Mouse (Mus musculus) intestine, postnatal 0 days (tissue): ENCODE measurements around the gene Wfdc10. TPM values are rescaled to one million over a fixed set of nuclear protein-coding genes. Genes with fewer than 3 reads are reported as not detected.

ENCODE experiments used
- ATAC-seq: fragments of 200-750 bp; cut with Nextera tagmentation; 2 replicates; pipeline ENCODE4 v1.8.0; 2017; ENCODE audit warnings: mild to moderate bottlenecking, moderate TSS enrichment, moderate library complexity
- H3K27ac ChIP-seq: fragments of 300-500 bp; sonication (generic); 2 replicates; pipeline ENCODE4 v1.5.1; 2014; ENCODE audit warnings: mild to moderate bottlenecking, low read depth, low read length, moderate library complexity
- H3K27me3 ChIP-seq: fragments of 300-500 bp; sonication (generic); replicated peaks from 2 replicates; pipeline ENCODE4 v1.6.1; 2014; ENCODE audit warnings: low read length, mixed read lengths; ENCODE audit not compliant: control insufficient read depth, insufficient read depth
- H3K36me3 ChIP-seq: fragments of 300-500 bp; sonication (generic); 2 replicates; pipeline ENCODE4 v1.6.1; 2014; ENCODE audit warnings: mild to moderate bottlenecking, moderate library complexity; ENCODE audit not compliant: control insufficient read depth, insufficient read depth
- H3K4me1 ChIP-seq: fragments of 300-500 bp; sonication (generic); replicated peaks from 2 replicates; pipeline ENCODE4 v1.6.1; 2014; ENCODE audit warnings: antibody characterized with exemption, low read length, mixed read lengths; ENCODE audit not compliant: control insufficient read depth, insufficient read depth
- H3K4me2 ChIP-seq: fragments of 300-500 bp; sonication (generic); replicated peaks from 2 replicates; pipeline ENCODE4 v1.6.1; 2014; ENCODE audit warnings: low read depth, mild to moderate bottlenecking, moderate library complexity
- H3K4me3 ChIP-seq: fragments of 300-500 bp; sonication (generic); 2 replicates; pipeline ENCODE4 v1.5.1; 2014; ENCODE audit warnings: low read depth, low read length
- H3K9ac ChIP-seq: fragments of 300-500 bp; sonication (generic); 2 replicates; pipeline ENCODE4 v1.6.1; 2014; ENCODE audit warnings: mild to moderate bottlenecking, low read depth, low read length
- H3K9me3 ChIP-seq: fragments of 300-500 bp; sonication (generic); 2 replicates; pipeline ENCODE4 v1.6.1; 2016; ENCODE audit warnings: mixed run types; ENCODE audit not compliant: control insufficient read depth
- CTCF ChIP-seq: sonication (generic); IDR thresholded peaks from 2 replicates; pipeline ENCODE4 v1.5.1; 2016; ENCODE audit warnings: low read depth, mild to moderate bottlenecking, control low read depth, antibody characterized with exemption, moderate library complexity
- WGBS: fragments of 180-500 bp; shearing (Covaris S2); extraction: QIAGEN DNeasy Blood & Tissue Kit; methylation state at CpG from one replicate; pipeline ENCODE4 v1.1.7; 2014; 5-methylcytosine and 5-hydroxymethylcytosine counted together
- polyA plus RNA-seq: library from polyadenylated mRNA; unstranded; fragments of >200 nt; fragmentation: Nextera tagmentation; extraction: Ambion mirVana; gene quantifications from 2 replicates; pipeline ENCODE4 v1.2.1, GENCODE M21; 2015

Wfdc10 gene
- polyA plus RNA-seq, 1 experiment from 2014 or later, result not detected

- H3K9me3 ChIP-seq, result no peaks in the 10 kb centered on the region
- no peak overlapping the region for H3K4me3 ChIP-seq
- no peak for ATAC-seq
- 20% methylated on average over 1 of the region's 1 CpGs for WGBS
- H3K36me3 ChIP-seq, result no peaks in the 10 kb centered on the region
- no peaks in the 10 kb centered on the region for H3K4me1 ChIP-seq
- no peak overlapping the region for H3K27ac ChIP-seq
- TF ChIP-seq CTCF, result no peak
- no peaks in the 10 kb centered on the region for H3K27me3 ChIP-seq
- no peak overlapping the region for H3K9ac ChIP-seq
- H3K4me2 ChIP-seq, result no peak overlapping the region
Observed at GRCm38 (mm10) chr2:164670938-164671337, 15.1 kb downstream of the Wfdc10 start.

- Histone ChIP-seq H3K27me3 (no peaks in the 10 kb centered on the region), H3K9me3 (no peaks in the 10 kb centered on the region), H3K4me3 (no peak within 1 kb of the TSS), H3K9ac (no peak within 1 kb of the TSS), H3K27ac (no peak within 1 kb of the TSS), H3K36me3 (no peaks in the 10 kb centered on the region), H3K4me1 (no peaks in the 10 kb centered on the region), H3K4me2 (no peak within 1 kb of the TSS)
- 71% methylated on average over 7 of the region's 7 CpGs for WGBS
- no peak for TF ChIP-seq CTCF
- ATAC-seq, result no peak
Observed at GRCm38 (mm10) chr2:164673987-164674386, 18.1 kb downstream of the Wfdc10 start, which contains the start of gene Wfdc11. Gene Wfdc11, minus strand, starts transcription at chr2:164674087.

GRCm38 (mm10) chr2:164676103-164676502 is 20.3 kb downstream of the Wfdc10 start:
- H3K27me3 ChIP-seq, result no peaks in the 10 kb centered on the region
- 78% methylated on average over 7 of the region's 7 CpGs for WGBS
- H3K4me3 ChIP-seq, result no peak overlapping the region
- no peak overlapping the region for H3K9ac ChIP-seq
- TF ChIP-seq CTCF, result peak; percentile 50
- H3K36me3 ChIP-seq, result no peaks in the 10 kb centered on the region
- H3K27ac ChIP-seq, result no peak overlapping the region
- H3K4me1 ChIP-seq, result no peaks in the 10 kb centered on the region
- no peaks in the 10 kb centered on the region for H3K9me3 ChIP-seq
- no peak for ATAC-seq
- H3K4me2 ChIP-seq, result no peak overlapping the region

- H3K9ac ChIP-seq, result no peak overlapping the region
Observed at GRCm38 (mm10) chr2:164676916-164677685, 21.3 kb downstream of the Wfdc10 start.

GRCm38 (mm10) chr2:164678848-164679625 is 23.2 kb downstream of the Wfdc10 start:
- 18% methylated on average over 19 of the region's 19 CpGs for WGBS
- ATAC-seq, result peak; percentile 77

More at GRCm38 (mm10) chr2:164676916-164677685, 21.3 kb downstream of the Wfdc10 start:
- no peak for TF ChIP-seq CTCF
- no peaks in the 10 kb centered on the region for H3K9me3 ChIP-seq
- H3K27ac ChIP-seq, result no peak overlapping the region
- 0 out of 2 replicates have a peak, but pooled peaks have one; percentile 5 for ATAC-seq
- no peaks in the 10 kb centered on the region for H3K36me3 ChIP-seq
- H3K4me2 ChIP-seq, result no peak overlapping the region
- no peaks in the 10 kb centered on the region for H3K27me3 ChIP-seq
- H3K4me3 ChIP-seq, result no peak overlapping the region
- no peaks in the 10 kb centered on the region for H3K4me1 ChIP-seq
- WGBS, result 58% methylated on average over 16 of the region's 16 CpGs

GRCm38 (mm10) chr2:164679906-164680305 is 24.1 kb downstream of the Wfdc10 start:
- WGBS, result 19% methylated on average over 3 of the region's 3 CpGs
- H3K9ac ChIP-seq, result no peak overlapping the region
- peak; percentile 84 for ATAC-seq
- no peaks in the 10 kb centered on the region for H3K4me1 ChIP-seq
- no peak overlapping the region for H3K4me3 ChIP-seq
- no peak overlapping the region for H3K4me2 ChIP-seq
- H3K27ac ChIP-seq, result peak overlapping the region; percentile 24; the same call in 1 of the 2 replicates
- no peak for TF ChIP-seq CTCF
- no peaks in the 10 kb centered on the region for H3K9me3 ChIP-seq
- H3K27me3 ChIP-seq, result no peaks in the 10 kb centered on the region
- no peaks in the 10 kb centered on the region for H3K36me3 ChIP-seq

More at GRCm38 (mm10) chr2:164678848-164679625, 23.2 kb downstream of the Wfdc10 start:
- Histone ChIP-seq H3K9ac (no peak overlapping the region), H3K9me3 (no peaks in the 10 kb centered on the region), H3K36me3 (no peaks in the 10 kb centered on the region), H3K4me2 (peak overlapping the region; percentile 54), H3K27ac (peak overlapping the region; percentile 82; the same call in 1 of the 2 replicates), H3K4me1 (no peaks in the 10 kb centered on the region), H3K27me3 (no peaks in the 10 kb centered on the region), H3K4me3 (0 out of 2 replicates have a peak overlapping the region, but pooled peaks have one; percentile 7)
- peak; percentile 95 for TF ChIP-seq CTCF
